Mouse (Mus musculus) heart, adult 8-10 months (tissue): ENCODE measurements around the gene Cdt1. TPM values are rescaled to one million over a fixed set of nuclear protein-coding genes. Genes with fewer than 3 reads are reported as not detected.
A peak's percentile ranks its signal among the peaks of the same experiment; 100 is the strongest.

Source experiments
- DNase-seq: peaks from one replicate; pipeline ENCODE4 v3.0.0; 2022; ENCODE audit warnings: low spot score
- total RNA-seq, 4 experiments: library from RNA; stranded (reverse); gene quantifications; 2 replicates each; pipeline ENCODE4 v1.2.4; 2022

Gene Cdt1
- total RNA-seq, result 1 to 10 TPM; 1.9 to 2.4 (median 2.2) TPM

- DNase-seq, result peak; percentile 94
These were observed at the start of gene Cdt1 for GRCm38 (mm10) chr8:122567361-122568108. Gene Cdt1, plus strand, starts transcription at chr8:122568015.

- no peak for DNase-seq
These were observed 47.2 kb upstream of the Cdt1 start for GRCm38 (mm10) chr8:122520611-122521010.

GRCm38 (mm10) chr8:122522796-122523651, 44.8 kb upstream of the Cdt1 start:
- peak; percentile 82 for DNase-seq

- DNase-seq, result no peak
These were observed 44.0 kb upstream of the Cdt1 start for GRCm38 (mm10) chr8:122523652-122524360.

- no peak for DNase-seq
These were observed 43.3 kb upstream of the Cdt1 start for GRCm38 (mm10) chr8:122524506-122524905.

GRCm38 (mm10) chr8:122525004-122525403, 42.8 kb upstream of the Cdt1 start:
- DNase-seq, result no peak

GRCm38 (mm10) chr8:122526084-122526483, 41.7 kb upstream of the Cdt1 start:
- no peak for DNase-seq

GRCm38 (mm10) chr8:122526526-122527170, 41.2 kb upstream of the Cdt1 start:
- DNase-seq, result no peak

- DNase-seq, result no peak
These were observed 39.9 kb upstream of the Cdt1 start for GRCm38 (mm10) chr8:122527937-122528336.

- no peak for DNase-seq
These were observed 38.7 kb upstream of the Cdt1 start for GRCm38 (mm10) chr8:122529159-122529558.

GRCm38 (mm10) chr8:122531312-122531711, 36.5 kb upstream of the Cdt1 start:
- DNase-seq, result no peak

GRCm38 (mm10) chr8:122537033-122537432, 30.8 kb upstream of the Cdt1 start:
- no peak for DNase-seq

- DNase-seq, result no peak
These were observed 30.0 kb upstream of the Cdt1 start for GRCm38 (mm10) chr8:122537812-122538211.

- no peak for DNase-seq
These were observed 29.3 kb upstream of the Cdt1 start for GRCm38 (mm10) chr8:122538310-122539076.

GRCm38 (mm10) chr8:122544138-122544537, 23.7 kb upstream of the Cdt1 start:
- no peak for DNase-seq

GRCm38 (mm10) chr8:122546066-122546755, 21.6 kb upstream of the Cdt1 start:
- DNase-seq, result no peak

GRCm38 (mm10) chr8:122546811-122547453, 20.9 kb upstream of the Cdt1 start:
- DNase-seq, result peak; percentile 87

GRCm38 (mm10) chr8:122547815-122548214, 20.0 kb upstream of the Cdt1 start:
- no peak for DNase-seq

- no peak for DNase-seq
These were observed 19.5 kb upstream of the Cdt1 start for GRCm38 (mm10) chr8:122548331-122548730.
